Mouse (Mus musculus): Measurements from ENCODE around the gene Fahd1. TPM values are rescaled to one million over a fixed set of nuclear protein-coding genes. Genes with fewer than 3 reads are reported as not detected.

Gene Fahd1
- polyA plus RNA-seq (2012; rRNA removed), result 31.1 and 33.4 TPM in 2 replicates

GRCm38 (mm10) chr17:24850065-24850772, at the start of gene Fahd1:
TSS of gene Fahd1 (minus strand) at chr17:24850364.
- under 1% methylated on average over 58 of the region's 58 CpGs for WGBS
- TF ChIP-seq POLR2A (IDR thresholded peaks at IDR 0.05; ENCODE audit: borderline replicate concordance, insufficient read depth, low read length) (peak; percentile 78), CTCF (IDR thresholded peaks at IDR 0.05; ENCODE audit: borderline replicate concordance, insufficient read depth, low read depth, low read length) (no peak)

GRCm38 (mm10) chr17:24899153-24899552, 49.0 kb upstream of the Fahd1 start:
- WGBS, result 27% methylated on average over 5 of the region's 5 CpGs
- TF ChIP-seq POLR2A (IDR thresholded peaks at IDR 0.05; ENCODE audit: borderline replicate concordance, insufficient read depth, low read length) (no peak), CTCF (IDR thresholded peaks at IDR 0.05; ENCODE audit: borderline replicate concordance, insufficient read depth, low read depth, low read length) (no peak)
- Histone ChIP-seq H3K27me3 (ENCODE audit: control insufficient read depth, insufficient read depth, low read length) (no peaks in the 10 kb centered on the region), H3K4me3 (replicated peaks; ENCODE audit: insufficient read depth, low read depth, low read length) (no peak overlapping the region), H3K4me1 (ENCODE audit: control insufficient read depth, insufficient read depth, low read length) (peaks cover 24% of the 10 kb centered on the region), H3K27ac (ENCODE audit: insufficient read depth, low read length) (no peak overlapping the region)
- peak in 1 of 2 experiments; percentile 26 for DNase-seq

More at GRCm38 (mm10) chr17:24850065-24850772, at the start of gene Fahd1:
- Histone ChIP-seq H3K4me3 (replicated peaks; ENCODE audit: insufficient read depth, low read depth, low read length) (peak within 1 kb of the TSS; percentile 69), H3K4me1 (ENCODE audit: control insufficient read depth, insufficient read depth, low read length) (no peaks in the 10 kb centered on the region), H3K27me3 (ENCODE audit: control insufficient read depth, insufficient read depth, low read length) (no peaks in the 10 kb centered on the region), H3K27ac (ENCODE audit: insufficient read depth, low read length) (peak within 1 kb of the TSS; percentile 92)
- DNase-seq, result peak; percentile 97 to 99

- no peak for TF ChIP-seq CTCF (IDR thresholded peaks at IDR 0.05; ENCODE audit: borderline replicate concordance, insufficient read depth, low read depth, low read length)
- no peak for TF ChIP-seq POLR2A (IDR thresholded peaks at IDR 0.05; ENCODE audit: borderline replicate concordance, insufficient read depth, low read length)
- peak in 1 of 2 experiments; percentile 31 for DNase-seq
- Histone ChIP-seq H3K4me3 (replicated peaks; ENCODE audit: insufficient read depth, low read depth, low read length) (peak overlapping the region; percentile 87), H3K27ac (ENCODE audit: insufficient read depth, low read length) (no peak overlapping the region), H3K4me1 (ENCODE audit: control insufficient read depth, insufficient read depth, low read length) (peaks cover 28% of the 10 kb centered on the region), H3K27me3 (ENCODE audit: control insufficient read depth, insufficient read depth, low read length) (no peaks in the 10 kb centered on the region)
- 56% methylated on average over 4 of the region's 4 CpGs for WGBS
These were observed 48.1 kb upstream of the Fahd1 start for GRCm38 (mm10) chr17:24898041-24898854.

- 25% methylated on average over 4 of the region's 4 CpGs for WGBS
- peak in 1 of 2 experiments; percentile 27 for DNase-seq
These were observed 47.4 kb upstream of the Fahd1 start for GRCm38 (mm10) chr17:24897600-24897999.

GRCm38 (mm10) chr17:24896993-24897269, 46.8 kb upstream of the Fahd1 start:
- DNase-seq, result peak in 1 of 2 experiments; percentile 32
- H3K4me3 ChIP-seq (replicated peaks; ENCODE audit: insufficient read depth, low read depth, low read length), result peak overlapping the region; percentile 87
- H3K4me1 ChIP-seq (ENCODE audit: control insufficient read depth, insufficient read depth, low read length), result peaks cover 41% of the 10 kb centered on the region
- 8% methylated on average over 11 of the region's 11 CpGs for WGBS
- H3K27me3 ChIP-seq (ENCODE audit: control insufficient read depth, insufficient read depth, low read length), result no peaks in the 10 kb centered on the region
- TF ChIP-seq POLR2A (IDR thresholded peaks at IDR 0.05; ENCODE audit: borderline replicate concordance, insufficient read depth, low read length), result no peak
- peak overlapping the region; percentile 38; the same call in 1 of the 2 replicates for H3K27ac ChIP-seq (ENCODE audit: insufficient read depth, low read length)

More at GRCm38 (mm10) chr17:24897600-24897999, 47.4 kb upstream of the Fahd1 start:
- H3K27ac ChIP-seq (ENCODE audit: insufficient read depth, low read length), result no peak overlapping the region
- TF ChIP-seq CTCF (IDR thresholded peaks at IDR 0.05; ENCODE audit: borderline replicate concordance, insufficient read depth, low read depth, low read length), result no peak
- no peak for TF ChIP-seq POLR2A (IDR thresholded peaks at IDR 0.05; ENCODE audit: borderline replicate concordance, insufficient read depth, low read length)
- peak overlapping the region; percentile 87 for H3K4me3 ChIP-seq (replicated peaks; ENCODE audit: insufficient read depth, low read depth, low read length)
- H3K27me3 ChIP-seq (ENCODE audit: control insufficient read depth, insufficient read depth, low read length), result no peaks in the 10 kb centered on the region
- H3K4me1 ChIP-seq (ENCODE audit: control insufficient read depth, insufficient read depth, low read length), result peaks cover 35% of the 10 kb centered on the region

GRCm38 (mm10) chr17:24896241-24896992, 46.3 kb upstream of the Fahd1 start, which contains the start of gene Nme3:
TSS of gene Nme3 (plus strand) at chr17:24896500.
- Histone ChIP-seq H3K27ac (ENCODE audit: insufficient read depth, low read length) (peak within 1 kb of the TSS; percentile 61), H3K4me3 (replicated peaks; ENCODE audit: insufficient read depth, low read depth, low read length) (peak within 1 kb of the TSS; percentile 87), H3K27me3 (ENCODE audit: control insufficient read depth, insufficient read depth, low read length) (no peaks in the 10 kb centered on the region), H3K4me1 (ENCODE audit: control insufficient read depth, insufficient read depth, low read length) (peaks cover 47% of the 10 kb centered on the region)
- TF ChIP-seq CTCF (IDR thresholded peaks at IDR 0.05; ENCODE audit: borderline replicate concordance, insufficient read depth, low read depth, low read length) (peak; percentile 25; the same call in 1 of the 2 replicates), POLR2A (IDR thresholded peaks at IDR 0.05; ENCODE audit: borderline replicate concordance, insufficient read depth, low read length) (peak; percentile 42; the same call in 1 of the 2 replicates)
- peak; percentile 79 to 81 for DNase-seq
- WGBS, result under 1% methylated on average over 50 of the region's 50 CpGs

GRCm38 (mm10) chr17:24895571-24896240, 45.5 kb upstream of the Fahd1 start:
- H3K4me1 ChIP-seq (ENCODE audit: control insufficient read depth, insufficient read depth, low read length), result peaks cover 54% of the 10 kb centered on the region
- no peak for DNase-seq
- WGBS, result 2% methylated on average over 23 of the region's 23 CpGs
- H3K27ac ChIP-seq (ENCODE audit: insufficient read depth, low read length), result peak overlapping the region; percentile 61; the same call in 1 of the 2 replicates
- H3K4me3 ChIP-seq (replicated peaks; ENCODE audit: insufficient read depth, low read depth, low read length), result peak overlapping the region; percentile 87
- H3K27me3 ChIP-seq (ENCODE audit: control insufficient read depth, insufficient read depth, low read length), result no peaks in the 10 kb centered on the region
- TF ChIP-seq POLR2A (IDR thresholded peaks at IDR 0.05; ENCODE audit: borderline replicate concordance, insufficient read depth, low read length), result no peak
- no peak for TF ChIP-seq CTCF (IDR thresholded peaks at IDR 0.05; ENCODE audit: borderline replicate concordance, insufficient read depth, low read depth, low read length)

Data from cerebellum, adult 2 months (tissue).